Mouse (Mus musculus) ES-Bruce4 (cell line): ENCODE results near the gene Fam107b. TPM values are rescaled to one million over a fixed set of nuclear protein-coding genes. Genes with fewer than 3 reads are reported as not detected.

Experiments
- H3K27ac ChIP-seq: 2 replicates; pipeline ENCODE4 v1.5.1; 2012; ENCODE audit warnings: low read length, inconsistent platforms; ENCODE audit not compliant: insufficient read depth
- H3K27me3 ChIP-seq: 2 replicates; pipeline ENCODE4 v1.6.1; 2012; ENCODE audit warnings: mild to moderate bottlenecking, low read length, inconsistent platforms; ENCODE audit not compliant: control insufficient read depth, poor library complexity, insufficient read depth, severe bottlenecking
- H3K36me3 ChIP-seq: 2 replicates; pipeline ENCODE4 v1.6.1; 2012; ENCODE audit warnings: inconsistent platforms, mild to moderate bottlenecking, low read length, moderate library complexity; ENCODE audit not compliant: control insufficient read depth, poor library complexity, insufficient read depth, severe bottlenecking
- H3K4me1 ChIP-seq: one replicate; pipeline ENCODE4 v1.8.1; 2011; ENCODE audit warnings: low read length; ENCODE audit not compliant: control insufficient read depth, insufficient read depth
- H3K4me3 ChIP-seq: 2 replicates; pipeline ENCODE4 v1.5.1; 2011; ENCODE audit warnings: low read depth, mild to moderate bottlenecking, low read length
- H3K9ac ChIP-seq: 2 replicates; pipeline ENCODE4 v1.6.1; 2012; ENCODE audit warnings: low read depth, mild to moderate bottlenecking, inconsistent platforms; ENCODE audit not compliant: poor library complexity, severe bottlenecking
- H3K9me3 ChIP-seq: replicated peaks from 2 replicates; pipeline ENCODE4 v1.6.1; 2012; ENCODE audit warnings: mild to moderate bottlenecking, low read length, inconsistent platforms; ENCODE audit not compliant: control insufficient read depth, poor library complexity, insufficient read depth, severe bottlenecking
- CTCF ChIP-seq: IDR thresholded peaks from one replicate; pipeline ENCODE4 v1.8.1; 2011; ENCODE audit warnings: low read depth, low read length
- EP300 ChIP-seq: IDR thresholded peaks from 2 replicates; pipeline ENCODE4 v1.6.1; 2011; ENCODE audit warnings: low read depth, low read length; ENCODE audit not compliant: insufficient read depth
- POLR2A ChIP-seq: IDR thresholded peaks from one replicate; pipeline ENCODE4 v1.8.1; 2011; ENCODE audit warnings: low read length; ENCODE audit not compliant: insufficient read depth
- polyA plus RNA-seq: library from polyadenylated mRNA; stranded (reverse); fragments of >200 nt; gene quantifications from 2 replicates; pipeline ENCODE4 v1.2.4, GENCODE M21; 2011; ENCODE audit warnings: low read depth; ENCODE audit not compliant: missing spikeins, insufficient read depth, insufficient read length

Fam107b gene
- polyA plus RNA-seq, 1 experiment = 54.4 TPM

DNA sequence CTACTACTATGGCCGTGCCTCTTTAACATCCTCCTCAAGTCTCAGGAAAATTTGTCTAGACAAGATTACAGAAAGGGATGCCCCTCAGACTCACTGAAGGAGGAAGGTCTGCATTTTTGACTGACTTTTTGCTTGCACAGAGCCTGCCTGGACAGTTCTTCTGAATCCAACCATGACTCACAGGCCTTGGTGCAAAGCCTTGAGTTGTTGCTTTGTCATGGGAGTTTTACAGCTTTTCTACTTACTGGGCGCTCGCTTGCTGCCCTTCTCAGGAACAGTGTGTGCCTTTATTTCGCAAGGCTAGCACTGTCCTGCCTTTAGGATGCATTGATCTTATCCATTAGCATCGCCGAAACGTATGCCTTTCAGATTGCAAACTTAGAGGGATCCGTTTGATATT lies 215.3 kb downstream of the Fam107b start:
- Histone ChIP-seq H3K27ac (no peak overlapping the region), H3K36me3 (no peaks in the 10 kb centered on the region)
- TF ChIP-seq POLR2A (no peak), EP300 (no peak), CTCF (no peak)

DNA sequence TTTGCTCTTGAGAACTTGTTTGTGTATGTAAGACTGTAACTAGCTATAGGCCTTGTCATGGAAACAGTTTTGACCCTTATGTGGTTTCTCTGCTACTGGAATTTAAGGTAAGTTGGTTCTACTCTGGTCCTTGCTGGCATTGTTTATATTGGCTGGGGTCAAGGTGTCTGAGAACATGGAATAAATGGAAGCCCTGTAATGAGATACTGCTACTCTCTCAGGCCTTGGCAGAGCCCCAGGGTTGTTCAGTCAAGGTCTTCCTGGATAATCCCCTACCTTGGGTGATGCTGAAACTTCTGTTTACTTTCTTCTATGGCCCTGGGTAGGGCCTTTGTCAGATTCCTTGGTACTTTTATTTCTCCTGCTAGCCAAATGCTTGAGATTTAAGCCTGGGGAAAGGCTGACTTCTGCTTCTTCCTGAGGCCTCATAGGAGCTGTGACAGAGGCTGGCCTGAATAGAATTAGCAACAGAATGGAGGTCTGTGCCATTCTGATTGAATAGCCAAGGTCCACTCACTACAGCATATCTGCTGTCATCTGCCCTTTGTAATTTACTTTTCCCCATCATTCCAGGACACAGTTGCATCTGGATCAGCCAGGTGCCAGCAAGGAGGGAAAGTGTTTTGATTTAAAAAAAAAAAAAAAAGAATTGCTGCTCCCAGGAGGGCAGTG lies 217.6 kb downstream of the Fam107b start:
- TF ChIP-seq POLR2A = no peak
- no peak for TF ChIP-seq EP300
- TF ChIP-seq CTCF = no peak
- no peak overlapping the region for H3K9ac ChIP-seq
- H3K36me3 ChIP-seq = no peaks in the 10 kb centered on the region
- no peaks in the 10 kb centered on the region for H3K9me3 ChIP-seq
- H3K27me3 ChIP-seq = no peaks in the 10 kb centered on the region
- H3K4me1 ChIP-seq = no peaks in the 10 kb centered on the region
- no peak overlapping the region for H3K27ac ChIP-seq
- no peak overlapping the region for H3K4me3 ChIP-seq

More for the DNA sequence above, 215.3 kb downstream of the Fam107b start:
- Histone ChIP-seq H3K9me3 (no peaks in the 10 kb centered on the region), H3K27me3 (no peaks in the 10 kb centered on the region), H3K4me1 (no peaks in the 10 kb centered on the region), H3K4me3 (no peak overlapping the region), H3K9ac (no peak overlapping the region)

DNA sequence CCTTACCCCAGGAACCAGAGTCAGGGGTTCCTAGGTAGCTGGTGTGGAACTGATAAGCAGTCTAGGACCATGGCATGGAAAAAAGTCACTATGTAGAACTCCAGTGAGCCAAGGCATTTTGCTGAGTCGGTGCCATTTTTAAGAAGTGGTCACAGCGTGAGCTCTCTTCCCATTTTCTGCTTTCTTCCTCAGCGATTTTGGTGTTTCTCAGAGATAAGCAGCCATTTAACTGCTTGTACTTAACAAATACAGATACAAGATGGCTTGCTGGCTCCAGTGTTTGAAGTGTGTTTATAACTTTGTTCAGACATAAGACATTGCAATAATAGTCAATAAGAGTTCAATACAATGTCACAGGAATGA lies 218.1 kb downstream of the Fam107b start:
- H3K9ac ChIP-seq = no peak overlapping the region
- TF ChIP-seq EP300 (no peak), CTCF (no peak), POLR2A (no peak)
- H3K4me3 ChIP-seq = no peak overlapping the region
- H3K27ac ChIP-seq = no peak overlapping the region
- no peaks in the 10 kb centered on the region for H3K9me3 ChIP-seq
- H3K27me3 ChIP-seq = no peaks in the 10 kb centered on the region
- H3K36me3 ChIP-seq = no peaks in the 10 kb centered on the region
- no peaks in the 10 kb centered on the region for H3K4me1 ChIP-seq

DNA sequence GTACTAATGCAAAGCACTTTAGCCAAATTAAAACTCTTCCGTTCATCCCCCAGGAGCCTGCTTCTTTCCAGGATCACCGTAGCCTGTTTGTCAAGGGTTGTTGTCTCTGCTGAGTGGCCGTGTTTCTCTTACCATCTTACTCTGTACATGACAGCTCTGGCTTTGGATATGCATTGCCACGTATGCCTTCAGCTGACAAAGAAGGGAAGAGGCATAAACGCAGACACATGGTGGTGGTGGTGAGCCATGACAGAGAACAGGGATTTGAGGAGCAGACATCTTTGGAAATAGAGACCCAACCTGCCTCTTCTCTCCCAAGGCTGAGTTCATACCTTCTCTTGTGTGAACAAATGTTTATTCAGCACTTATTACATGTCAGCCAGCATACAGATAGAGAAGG lies 226.3 kb downstream of the Fam107b start:
- H3K4me1 ChIP-seq = no peaks in the 10 kb centered on the region
- no peaks in the 10 kb centered on the region for H3K27me3 ChIP-seq
- TF ChIP-seq EP300 (no peak), CTCF (no peak), POLR2A (no peak)
- H3K4me3 ChIP-seq = no peak overlapping the region
- H3K27ac ChIP-seq = no peak overlapping the region
- no peaks in the 10 kb centered on the region; the same call in 1 of the 2 replicates for H3K9me3 ChIP-seq
- H3K9ac ChIP-seq = no peak overlapping the region
- H3K36me3 ChIP-seq = no peaks in the 10 kb centered on the region

DNA sequence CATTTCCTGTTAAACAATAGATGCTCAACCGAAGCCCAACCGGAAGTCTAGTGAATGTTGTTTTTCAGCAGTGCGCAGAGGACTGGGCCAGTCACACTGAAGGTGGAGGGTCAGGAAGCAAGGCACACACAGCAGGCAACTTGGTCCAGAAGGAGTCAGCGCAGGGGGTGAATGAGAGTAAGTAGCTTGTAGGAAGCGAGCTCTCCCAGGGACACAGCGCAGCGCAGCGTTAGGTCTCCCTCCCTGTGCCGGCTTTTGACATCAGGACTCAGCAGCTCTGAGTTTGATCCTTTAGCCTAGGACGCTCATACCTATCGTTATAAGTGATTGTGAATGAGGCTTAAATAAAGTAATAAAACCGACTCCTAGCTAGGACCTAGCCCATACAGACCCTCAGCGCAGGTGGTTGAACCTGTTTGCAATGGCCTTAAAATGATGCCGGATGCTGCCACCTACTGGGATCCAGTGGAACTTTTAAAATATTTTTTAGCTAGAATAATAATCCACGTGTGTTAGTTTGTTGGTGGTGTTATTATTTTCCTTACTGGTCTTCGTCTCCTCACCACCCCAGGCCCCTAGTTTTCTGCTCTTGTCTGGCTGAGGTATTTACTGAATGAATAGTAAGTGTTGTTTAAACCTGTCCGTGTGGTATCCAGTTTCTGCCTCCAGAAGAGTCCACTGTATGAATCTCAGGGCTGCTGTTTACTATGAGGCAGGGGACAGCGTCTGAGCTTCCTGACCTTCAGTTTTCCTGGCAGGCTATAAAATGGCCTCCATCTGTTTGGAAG lies 229.7 kb downstream of the Fam107b start:
- Histone ChIP-seq H3K4me1 (no peaks in the 10 kb centered on the region), H3K9me3 (no peaks in the 10 kb centered on the region; the same call in 1 of the 2 replicates), H3K9ac (no peak overlapping the region), H3K27me3 (no peaks in the 10 kb centered on the region), H3K27ac (no peak overlapping the region), H3K36me3 (no peaks in the 10 kb centered on the region), H3K4me3 (no peak overlapping the region)
- TF ChIP-seq EP300 (no peak), CTCF (peak; percentile 29), POLR2A (no peak)

DNA sequence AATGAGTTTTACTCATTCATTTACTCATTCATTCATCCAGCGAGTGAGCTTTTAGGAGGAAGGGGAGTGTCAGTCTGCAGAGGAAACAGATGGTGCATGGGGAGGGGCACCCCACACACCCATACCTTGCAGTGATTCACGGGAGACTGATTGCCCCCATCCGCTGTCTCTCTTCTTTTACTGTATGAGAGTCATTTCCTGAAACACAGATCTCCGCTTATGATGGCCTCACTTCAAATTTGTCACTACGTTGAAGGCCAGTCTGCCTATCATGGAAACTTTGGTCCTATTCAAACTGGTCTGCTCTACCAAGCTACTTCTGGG lies 230.2 kb downstream of the Fam107b start:
- Histone ChIP-seq H3K27ac (no peak overlapping the region), H3K9ac (no peak overlapping the region), H3K9me3 (no peaks in the 10 kb centered on the region; the same call in 1 of the 2 replicates), H3K4me3 (no peak overlapping the region), H3K36me3 (no peaks in the 10 kb centered on the region), H3K4me1 (no peaks in the 10 kb centered on the region), H3K27me3 (no peaks in the 10 kb centered on the region)
- TF ChIP-seq POLR2A (no peak), EP300 (no peak), CTCF (no peak)
